Mouse (Mus musculus): ENCODE data around the gene Plekha6.

Plekha6 gene

GRCm38 (mm10) chr1:133146014-133147009, 17.7 kb upstream of the Plekha6 start:
- DNase-seq (ENCODE audit: low spot score in 2 of 2): no peak

GRCm38 (mm10) chr1:133147324-133147723, 16.7 kb upstream of the Plekha6 start:
- DNase-seq (ENCODE audit: low spot score in 2 of 2): no peak

- DNase-seq (ENCODE audit: low spot score in 2 of 2): no peak
Observed at GRCm38 (mm10) chr1:133148122-133148521, 15.9 kb upstream of the Plekha6 start.

GRCm38 (mm10) chr1:133150556-133150955, 13.5 kb upstream of the Plekha6 start:
- DNase-seq (ENCODE audit: low spot score in 2 of 2): no peak

GRCm38 (mm10) chr1:133152213-133152612, 11.8 kb upstream of the Plekha6 start:
- no peak for DNase-seq (ENCODE audit: low spot score in 2 of 2)

- DNase-seq (ENCODE audit: low spot score in 2 of 2): no peak
Observed at GRCm38 (mm10) chr1:133155270-133155669, 8.7 kb upstream of the Plekha6 start.

GRCm38 (mm10) chr1:133159128-133159564, 4.9 kb upstream of the Plekha6 start:
- DNase-seq (ENCODE audit: low spot score in 2 of 2): peak; percentile 21 to 39

- no peak for DNase-seq (ENCODE audit: low spot score in 2 of 2)
Observed at GRCm38 (mm10) chr1:133161559-133161958, 2.5 kb upstream of the Plekha6 start.

- DNase-seq (ENCODE audit: low spot score in 2 of 2): no peak
Observed at GRCm38 (mm10) chr1:133162046-133162445, 2.0 kb upstream of the Plekha6 start.

GRCm38 (mm10) chr1:133162981-133163380, 1.0 kb upstream of the Plekha6 start:
- no peak for DNase-seq (ENCODE audit: low spot score in 2 of 2)

GRCm38 (mm10) chr1:133164591-133165011, 591 bp downstream of the Plekha6 start:
- no peak for DNase-seq (ENCODE audit: low spot score in 2 of 2)

GRCm38 (mm10) chr1:133165111-133165510, 1.1 kb downstream of the Plekha6 start:
- no peak for DNase-seq (ENCODE audit: low spot score in 2 of 2)

- no peak for DNase-seq (ENCODE audit: low spot score in 2 of 2)
Observed at GRCm38 (mm10) chr1:133168318-133169060, 4.5 kb downstream of the Plekha6 start.

GRCm38 (mm10) chr1:133170196-133170595, 6.2 kb downstream of the Plekha6 start:
- no peak for DNase-seq (ENCODE audit: low spot score in 2 of 2)

- no peak for DNase-seq (ENCODE audit: low spot score in 2 of 2)
Observed at GRCm38 (mm10) chr1:133171357-133171756, 7.3 kb downstream of the Plekha6 start.

GRCm38 (mm10) chr1:133175150-133175549, 11.1 kb downstream of the Plekha6 start:
- DNase-seq (ENCODE audit: low spot score in 2 of 2): no peak

- peak; percentile 48 to 54 for DNase-seq (ENCODE audit: low spot score in 2 of 2)
Observed at GRCm38 (mm10) chr1:133177480-133178172, 13.6 kb downstream of the Plekha6 start.

GRCm38 (mm10) chr1:133178732-133179440, 14.9 kb downstream of the Plekha6 start:
- peak; percentile 32 to 48 for DNase-seq (ENCODE audit: low spot score in 2 of 2)

- DNase-seq (ENCODE audit: low spot score in 2 of 2): peak; percentile 73 to 76
Observed at GRCm38 (mm10) chr1:133181072-133182015, 17.3 kb downstream of the Plekha6 start.
